Comparison of ENCODE assay signal across 14 mouse cellular contexts in genomic region chr5:29817400-29817799, GRCm38 (mm10).
DNase-seq lines count a peak whose midpoint lies in the region; ATAC-seq lines count a peak whose summit lies in the region.
"Had no signal": no experiment of that assay in that cellular context is flagged by ENCODE, and none has a peak within 500 bp of the region (broad histone marks: within the 10 kb centered on the region; RNA-seq: fewer than 3 reads in every experiment).

No protein-coding gene starts in this region.

- H3K36me3 ChIP-seq in forebrain, embryonic 14.5 days (ENCODE audit: control insufficient read depth, insufficient read depth, low read length): no peaks in the 10 kb centered on the region
- no peaks in the 10 kb centered on the region for H3K36me3 ChIP-seq in forebrain, embryonic 12.5 days (replicated peaks)
- H3K36me3 ChIP-seq: embryonic facial prominence, embryonic 10.5 days; heart, embryonic 13.5 days; neural tube, embryonic 12.5 days; stomach, embryonic 15.5 days had no signal

- intact Hi-C loops in left cerebral cortex, postnatal 10 days (cut with DNase I): no loop called here
- intact Hi-C loops in heart, postnatal 14 days (cut with DNase I): no loop called here

- H3K4me3 ChIP-seq in forebrain, embryonic 14.5 days (ENCODE audit: low read depth, low read length): no peak overlapping the region
- H3K4me3 ChIP-seq in forebrain, embryonic 12.5 days (replicated peaks): no peak overlapping the region
- H3K4me3 ChIP-seq: embryonic facial prominence, embryonic 10.5 days; heart, embryonic 13.5 days; neural tube, embryonic 12.5 days; stomach, embryonic 15.5 days had no signal

- no peak overlapping the region for H3K4me2 ChIP-seq in forebrain, embryonic 14.5 days (ENCODE audit: low read length)
- H3K4me2 ChIP-seq in forebrain, embryonic 12.5 days: no peak overlapping the region
- H3K4me2 ChIP-seq: heart, embryonic 13.5 days; neural tube, embryonic 12.5 days; stomach, embryonic 15.5 days had no signal

- 80% methylated on average over 5 of the region's 5 CpGs for WGBS in forebrain, embryonic 14.5 days
- 95% methylated on average over 5 of the region's 5 CpGs for WGBS in forebrain, embryonic 12.5 days

- H3K27ac ChIP-seq in forebrain, embryonic 14.5 days (ENCODE audit: low read depth, low read length): no peak overlapping the region
- H3K27ac ChIP-seq in forebrain, embryonic 12.5 days: no peak overlapping the region
- H3K27ac ChIP-seq: embryonic facial prominence, embryonic 10.5 days; heart, embryonic 13.5 days; kidney, postnatal 0 days; liver, embryonic 14.5 days; neural tube, embryonic 12.5 days; stomach, embryonic 15.5 days had no signal

- DNase-seq in forebrain, embryonic 14.5 days (ENCODE audit: low spot score): peak; percentile 26
- peak; percentile 31 to 36 for DNase-seq in left cerebral cortex, postnatal 10 days (ENCODE audit: extremely low spot score in 1 of 2, low spot score in 2 of 2)
- DNase-seq in left cerebral cortex, adult 11 months (ENCODE audit: low spot score): no peak
- DNase-seq in brain, adult 2 months (ENCODE audit: low read depth, low spot score): peak; percentile 29
- DNase-seq in heart, postnatal 14 days: peak; percentile 45 to 68

- H3K27me3 ChIP-seq in forebrain, embryonic 14.5 days (replicated peaks; ENCODE audit: control insufficient read depth, insufficient read depth, low read length): no peaks in the 10 kb centered on the region
- H3K27me3 ChIP-seq in forebrain, embryonic 12.5 days: no peaks in the 10 kb centered on the region
- H3K27me3 ChIP-seq: heart, embryonic 13.5 days; neural tube, embryonic 12.5 days; stomach, embryonic 15.5 days had no signal

- no peaks in the 10 kb centered on the region for H3K4me1 ChIP-seq in forebrain, embryonic 14.5 days (ENCODE audit: control insufficient read depth, insufficient read depth, low read length)
- no peaks in the 10 kb centered on the region for H3K4me1 ChIP-seq in forebrain, embryonic 12.5 days
- H3K4me1 ChIP-seq: embryonic facial prominence, embryonic 10.5 days; heart, embryonic 13.5 days; neural tube, embryonic 12.5 days; stomach, embryonic 15.5 days had no signal

- ATAC-seq in forebrain, embryonic 14.5 days: no peak
- ATAC-seq in forebrain, embryonic 12.5 days (ENCODE audit: low FRiP score): no peak
- ATAC-seq in megakaryocyte, adult 5-6 weeks (ENCODE audit: poor library complexity, severe bottlenecking): no peak
- no peak for ATAC-seq in activated CD4-positive, CD25-positive, alpha-beta regulatory T cell, adult 4 months

- no peaks in the 10 kb centered on the region for H3K9me3 ChIP-seq in forebrain, embryonic 14.5 days (replicated peaks; ENCODE audit: control insufficient read depth, low read length)
- H3K9me3 ChIP-seq in forebrain, embryonic 12.5 days: no peaks in the 10 kb centered on the region
- H3K9me3 ChIP-seq: stomach, embryonic 15.5 days had no signal

- H3K9ac ChIP-seq in forebrain, embryonic 14.5 days (ENCODE audit: low read length): no peak overlapping the region
- H3K9ac ChIP-seq in forebrain, embryonic 12.5 days: no peak overlapping the region
- H3K9ac ChIP-seq: heart, embryonic 13.5 days; liver, embryonic 14.5 days; neural tube, embryonic 12.5 days; stomach, embryonic 15.5 days had no signal
